Comparison of ENCODE assay signal across 15 mouse cellular contexts in genomic region chr12:71345471-71345870, GRCm38 (mm10). TPM values are rescaled to one million over a fixed set of nuclear protein-coding genes. Genes with fewer than 3 reads are reported as not detected.
DNase-seq lines count a peak whose midpoint lies in the region; ATAC-seq and TF ChIP-seq lines count a peak whose summit lies in the region.
"Had no signal": no experiment of that assay in that cellular context is flagged by ENCODE, and none has a peak within 500 bp of the region (broad histone marks: within the 10 kb centered on the region; RNA-seq: fewer than 3 reads in every experiment).

No protein-coding gene starts in this region.

- peak overlapping the region; percentile 30; the same call in 1 of the 2 replicates for H3K27ac ChIP-seq in heart, adult 2 months
- H3K27ac ChIP-seq in heart, embryonic 10.5 days, result no peak overlapping the region
- 0 out of 2 replicates have a peak overlapping the region, but pooled peaks have one; percentile 6 for H3K27ac ChIP-seq in intestine, postnatal 0 days (ENCODE audit: low read depth, low read length)
- peak overlapping the region; percentile 65 for H3K27ac ChIP-seq in stomach, embryonic 15.5 days
- H3K27ac ChIP-seq: liver, embryonic 15.5 days; midbrain, embryonic 10.5 days had no signal

- TF ChIP-seq EP300 in heart, adult 2 months (IDR thresholded peaks at IDR 0.05; ENCODE audit: insufficient read depth, low read depth, low read length), result no peak

- H3K4me2 ChIP-seq in intestine, postnatal 0 days (replicated peaks; ENCODE audit: low read depth), result peak overlapping the region; percentile 25; the same call in 1 of the 2 replicates
- H3K4me2 ChIP-seq in stomach, embryonic 15.5 days, result no peak overlapping the region
- H3K4me2 ChIP-seq: liver, embryonic 15.5 days had no signal

- no peaks in the 10 kb centered on the region for H3K9me3 ChIP-seq in heart, embryonic 10.5 days
- H3K9me3 ChIP-seq in intestine, postnatal 0 days (ENCODE audit: control insufficient read depth), result no peaks in the 10 kb centered on the region
- no peaks in the 10 kb centered on the region for H3K9me3 ChIP-seq in stomach, embryonic 15.5 days
- H3K9me3 ChIP-seq: liver, embryonic 15.5 days; midbrain, embryonic 10.5 days had no signal

- no peak for TF ChIP-seq CTCF in heart, adult 2 months (IDR thresholded peaks at IDR 0.05)
- TF ChIP-seq CTCF in intestine, postnatal 0 days (IDR thresholded peaks at IDR 0.05; ENCODE audit: low read depth), result no peak

- H3K27me3 ChIP-seq in heart, adult 2 months (ENCODE audit: control insufficient read depth, insufficient read depth, low read length), result no peaks in the 10 kb centered on the region
- no peaks in the 10 kb centered on the region for H3K27me3 ChIP-seq in heart, embryonic 10.5 days (ENCODE audit: insufficient read depth, poor library complexity, severe bottlenecking)
- H3K27me3 ChIP-seq in intestine, postnatal 0 days (replicated peaks; ENCODE audit: control insufficient read depth, insufficient read depth, low read length), result no peaks in the 10 kb centered on the region
- H3K27me3 ChIP-seq in stomach, embryonic 15.5 days (replicated peaks), result no peaks in the 10 kb centered on the region
- H3K27me3 ChIP-seq: liver, embryonic 15.5 days had no signal

- no peak overlapping the region for H3K9ac ChIP-seq in heart, adult 2 months (ENCODE audit: low read depth, low read length)
- no peak overlapping the region for H3K9ac ChIP-seq in intestine, postnatal 0 days (ENCODE audit: low read depth, low read length)
- H3K9ac ChIP-seq in stomach, embryonic 15.5 days, result no peak overlapping the region
- H3K9ac ChIP-seq: forebrain, postnatal 0 days; liver, embryonic 15.5 days had no signal

- no peak for ATAC-seq in intestine, postnatal 0 days
- ATAC-seq in stomach, embryonic 15.5 days (ENCODE audit: insufficient read depth, low FRiP score, low read depth), result no peak
- ATAC-seq: forebrain, postnatal 0 days had no signal

- no peak overlapping the region for H3K4me3 ChIP-seq in heart, adult 2 months
- H3K4me3 ChIP-seq in heart, embryonic 10.5 days, result no peak overlapping the region
- no peak overlapping the region for H3K4me3 ChIP-seq in intestine, postnatal 0 days (ENCODE audit: low read depth, low read length)
- no peak overlapping the region for H3K4me3 ChIP-seq in stomach, embryonic 15.5 days (replicated peaks)
- H3K4me3 ChIP-seq: liver, embryonic 15.5 days; midbrain, embryonic 10.5 days had no signal

- H3K79me2 ChIP-seq in heart, adult 2 months (replicated peaks; ENCODE audit: control insufficient read depth, insufficient read depth, low read length), result no peaks in the 10 kb centered on the region

- TF ChIP-seq POLR2A in heart, adult 2 months (IDR thresholded peaks at IDR 0.05; ENCODE audit: insufficient read depth, low read depth, low read length), result no peak

- H3K36me3 ChIP-seq in heart, adult 2 months (ENCODE audit: control insufficient read depth, insufficient read depth, low read length), result no peaks in the 10 kb centered on the region
- no peaks in the 10 kb centered on the region for H3K36me3 ChIP-seq in heart, embryonic 10.5 days
- H3K36me3 ChIP-seq in intestine, postnatal 0 days (ENCODE audit: control insufficient read depth, insufficient read depth), result no peaks in the 10 kb centered on the region
- no peaks in the 10 kb centered on the region for H3K36me3 ChIP-seq in stomach, embryonic 15.5 days
- H3K36me3 ChIP-seq: liver, embryonic 15.5 days; midbrain, embryonic 10.5 days had no signal

- DNase-seq in heart, adult 2 months, result no peak
- DNase-seq in heart, embryonic 10.5 days (ENCODE audit: low spot score), result no peak
- DNase-seq in kidney, postnatal 10 days, result peak; percentile 40
- DNase-seq in kidney, postnatal 36 days, result no peak
- DNase-seq in testis, postnatal 10 days (ENCODE audit: low spot score), result no peak
- DNase-seq in layer of hippocampus, adult 9-10 months (ENCODE audit: low spot score), result no peak
- DNase-seq: adrenal gland, postnatal 14 days; cerebellum, postnatal 10 days; forebrain, postnatal 0 days; right cerebral cortex, postnatal 25 days had no signal

- intact Hi-C loops in heart, adult 2 months (cut with DNase I), result no loop called here

- 75% methylated on average over 7 of the region's 7 CpGs for WGBS in heart, adult 2 months
- WGBS in heart, embryonic 10.5 days, result 76% methylated on average over 7 of the region's 7 CpGs
- WGBS in intestine, postnatal 0 days, result 59% methylated on average over 7 of the region's 7 CpGs
- 49% methylated on average over 7 of the region's 7 CpGs for WGBS in stomach, embryonic 15.5 days

- no peaks in the 10 kb centered on the region; the same call in 1 of the 2 replicates for H3K4me1 ChIP-seq in heart, adult 2 months (ENCODE audit: control insufficient read depth, insufficient read depth, low read length)
- H3K4me1 ChIP-seq in heart, embryonic 10.5 days, result peaks cover 15% of the 10 kb centered on the region; the same call in 1 of the 2 replicates
- H3K4me1 ChIP-seq in intestine, postnatal 0 days (replicated peaks; ENCODE audit: control insufficient read depth, insufficient read depth, low read length), result no peaks in the 10 kb centered on the region
- H3K4me1 ChIP-seq in stomach, embryonic 15.5 days, result peaks cover 5% of the 10 kb centered on the region; the same call in 1 of the 2 replicates
- H3K4me1 ChIP-seq: liver, embryonic 15.5 days had no signal

RNA-seq across cellular contexts. Expression of gene Dact1, which starts 35.8 kb away (rescaled TPM):
- 1 to 10 TPM; 2.5 to 3.8 TPM for total RNA-seq in heart, adult 2 months (2021)
- polyA plus RNA-seq in heart, adult 2 months (2012; rRNA removed), result 3.8 and 5.3 TPM in 2 replicates
- polyA plus RNA-seq in heart, embryonic 10.5 days (2016; fragmentation: Nextera tagmentation; extraction: Ambion mirVana), result 9.4 and 25.3 TPM in 2 replicates
- 4.8 and 5.1 TPM in 2 replicates for polyA plus RNA-seq in intestine, postnatal 0 days (2015; fragmentation: Nextera tagmentation; extraction: Ambion mirVana)
- polyA plus RNA-seq in stomach, embryonic 15.5 days (2015; fragmentation: Nextera tagmentation; extraction: Ambion mirVana), result 17.1 and 21.4 TPM in 2 replicates
- total RNA-seq: hematopoietic stem cell, adult 5-6 weeks had no signal
